Mouse (Mus musculus): ENCODE measurements around the gene 4931428F04Rik.
"Not testable (repeated sequence)": the region's sequence is repeated elsewhere in the genome, so short reads cannot be mapped to it uniquely, and the experiment has no call there.

4931428F04Rik gene

GRCm38 (mm10) chr8:105261326-105261980 lies 28.2 kb downstream of the 4931428F04Rik start:
- no peak for DNase-seq (ENCODE audit: low spot score)

DNA sequence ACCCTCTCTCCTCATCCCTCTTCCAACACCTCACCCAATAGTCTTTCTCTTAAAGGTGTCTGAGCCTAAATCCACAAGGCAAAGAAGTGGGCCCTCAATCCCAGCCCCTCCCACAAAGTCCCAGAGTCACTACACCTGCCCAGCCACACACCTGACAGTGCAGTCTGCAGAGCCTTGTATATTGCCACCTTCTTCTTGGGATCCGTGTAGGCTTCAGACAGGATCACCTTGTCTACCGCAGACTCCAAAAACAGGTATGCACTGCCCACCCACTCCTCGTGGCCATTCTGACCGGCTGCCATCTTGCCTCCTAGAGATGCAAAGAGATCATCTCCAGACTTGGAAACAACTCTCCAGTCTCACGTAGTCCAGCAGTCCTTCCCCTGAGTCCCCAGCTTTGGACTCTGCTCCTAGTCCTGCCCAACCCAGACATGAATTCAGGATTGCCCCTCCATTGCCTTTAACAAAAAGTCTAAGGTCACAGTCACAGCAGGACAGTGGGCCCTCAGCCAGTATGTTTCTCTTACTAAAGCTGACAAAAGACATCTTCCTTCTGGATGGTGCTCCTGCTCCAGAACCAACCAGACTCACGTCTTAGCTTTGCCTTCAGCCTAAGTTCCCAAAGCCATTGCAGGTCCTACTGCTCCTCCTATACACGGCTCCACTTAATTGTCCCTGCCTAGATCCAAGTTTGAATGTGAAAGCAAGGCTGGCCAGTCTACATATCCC lies 29.1 kb downstream of the 4931428F04Rik start:
- DNase-seq (ENCODE audit: low spot score), result no peak

- DNase-seq (ENCODE audit: low spot score), result peak; percentile 65
Observed at GRCm38 (mm10) chr8:105259721-105260320, 29.8 kb downstream of the 4931428F04Rik start.

- no peak for DNase-seq (ENCODE audit: low spot score)
Observed at GRCm38 (mm10) chr8:105258911-105259720, 30.5 kb downstream of the 4931428F04Rik start.

- no peak for DNase-seq (ENCODE audit: low spot score)
Observed at GRCm38 (mm10) chr8:105257318-105258114, 32.1 kb downstream of the 4931428F04Rik start.

DNA sequence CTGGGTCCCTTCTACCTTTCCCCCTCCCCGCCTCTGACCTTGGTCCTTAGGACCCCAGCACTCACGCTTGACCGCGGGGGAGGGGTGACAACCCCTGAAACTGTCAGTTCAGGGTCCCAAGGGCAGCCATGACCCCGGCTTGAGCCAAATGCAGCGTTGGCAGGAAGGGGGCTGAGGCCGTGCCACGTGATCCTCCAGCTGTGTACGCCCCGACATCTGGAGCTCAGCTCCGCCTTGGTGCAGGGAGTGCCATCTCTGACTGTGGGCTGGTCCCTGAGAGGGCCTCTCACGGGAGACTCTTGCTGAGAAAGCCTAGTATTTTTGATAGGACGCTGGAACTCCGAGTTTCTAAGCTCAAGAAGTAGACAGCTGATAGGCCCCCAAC lies 34.7 kb downstream of the 4931428F04Rik start, which contains the start of gene B3gnt9:
TSS of gene B3gnt9 (minus strand) at position 188 of the 385 bp plus-strand sequence.
- DNase-seq (ENCODE audit: low spot score), result peak; percentile 44

DNA sequence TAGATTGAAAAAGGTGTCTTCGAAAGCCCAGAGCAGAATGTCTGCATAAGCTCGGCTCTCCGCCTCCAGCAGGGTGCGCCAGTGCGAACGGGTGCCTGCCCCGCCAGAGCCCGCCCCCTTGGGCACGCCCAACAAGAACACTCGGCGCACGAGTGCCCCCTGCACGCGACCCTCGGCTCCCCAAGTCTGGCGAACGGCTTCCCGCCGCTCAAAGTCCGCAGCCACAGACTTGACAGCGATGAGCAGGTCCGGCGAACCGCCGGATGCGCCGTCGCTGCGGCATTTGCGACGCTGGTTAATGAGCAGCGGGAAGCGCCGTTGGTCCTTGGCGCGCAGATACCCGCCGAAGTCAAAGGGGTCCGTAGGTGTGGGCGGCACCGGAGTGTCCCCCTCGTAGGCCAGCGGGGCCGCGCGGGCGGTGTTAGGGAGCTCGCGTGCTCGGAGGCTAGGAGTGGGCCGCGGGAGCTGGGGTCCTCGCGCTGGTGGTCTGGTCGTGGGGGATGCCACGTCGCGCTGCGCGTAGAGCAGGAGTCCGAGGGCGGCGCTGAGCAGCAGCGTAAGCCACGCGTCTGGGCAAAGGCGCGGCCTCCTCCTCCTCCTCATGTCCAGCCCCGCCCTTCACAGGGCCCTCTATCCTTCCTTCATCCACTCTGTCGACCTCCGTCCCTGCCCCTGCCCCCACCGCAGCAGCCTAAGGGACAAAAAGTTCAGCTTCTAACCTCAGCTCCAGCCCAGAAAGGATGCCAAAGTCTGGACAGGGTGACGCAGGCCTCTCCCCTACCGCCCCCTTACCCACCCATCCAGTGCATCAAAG lies 35.3 kb downstream of the 4931428F04Rik start:
- peak; percentile 81 for DNase-seq (ENCODE audit: low spot score)

DNA sequence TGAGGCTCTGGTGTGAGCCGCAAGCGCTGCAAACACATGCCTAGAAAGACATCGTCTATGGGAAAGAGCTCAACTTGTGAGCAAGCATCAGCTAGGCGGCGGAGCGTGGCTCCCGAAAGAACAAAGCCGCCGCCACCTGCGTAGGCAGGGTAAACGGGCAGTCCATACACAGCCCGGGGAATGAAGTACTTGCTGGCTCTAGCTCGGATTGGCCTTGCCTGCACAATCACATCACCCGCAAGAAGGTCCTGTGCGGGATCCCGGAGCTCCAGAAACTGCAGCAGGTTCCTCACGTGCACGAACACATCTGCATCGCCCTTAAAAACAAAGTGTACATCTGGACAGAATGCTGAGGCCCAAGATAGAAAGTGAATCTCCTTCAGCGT lies 35.9 kb downstream of the 4931428F04Rik start:
- no peak for DNase-seq (ENCODE audit: low spot score)

DNA sequence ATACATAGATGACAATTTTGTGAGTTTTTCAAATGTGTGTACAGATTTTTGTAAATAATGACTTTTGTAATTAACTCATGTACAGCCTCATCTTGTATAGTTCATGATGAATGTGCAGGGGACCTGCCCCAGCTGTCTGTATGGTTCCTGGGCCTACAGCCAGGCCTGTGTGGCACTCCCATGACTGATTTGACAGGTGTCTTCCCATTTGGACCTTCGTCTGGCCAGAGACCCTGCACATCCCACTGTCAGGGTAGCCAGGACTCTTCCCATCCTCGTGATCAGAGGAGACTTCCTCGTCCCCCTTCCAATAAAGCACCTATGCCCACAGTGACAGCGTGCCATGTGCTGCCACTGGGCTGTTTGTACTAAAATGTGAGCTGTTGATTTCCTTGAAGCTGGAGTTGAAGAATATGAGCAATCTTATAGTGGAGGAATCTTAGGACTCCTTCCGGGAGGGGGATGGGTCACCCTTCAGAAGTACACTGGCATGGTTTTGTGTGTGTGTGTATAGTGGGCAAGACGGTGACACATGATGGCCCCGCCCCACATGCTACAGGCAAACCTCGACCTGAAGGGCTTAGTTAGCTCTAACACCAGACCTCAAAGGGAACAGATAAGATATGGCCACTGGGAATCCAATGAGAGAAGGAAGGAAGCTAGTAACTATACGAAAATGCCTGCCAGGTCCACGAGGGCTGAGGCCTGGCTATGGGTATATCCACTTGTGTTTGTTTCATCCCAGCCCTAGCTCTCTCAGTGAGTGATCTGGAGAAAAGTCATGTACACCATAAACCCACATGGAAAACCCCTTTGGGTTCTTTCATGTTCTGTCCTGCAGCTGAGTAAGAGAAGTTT lies 36.8 kb downstream of the 4931428F04Rik start:
- no peak for DNase-seq (ENCODE audit: low spot score)

DNA sequence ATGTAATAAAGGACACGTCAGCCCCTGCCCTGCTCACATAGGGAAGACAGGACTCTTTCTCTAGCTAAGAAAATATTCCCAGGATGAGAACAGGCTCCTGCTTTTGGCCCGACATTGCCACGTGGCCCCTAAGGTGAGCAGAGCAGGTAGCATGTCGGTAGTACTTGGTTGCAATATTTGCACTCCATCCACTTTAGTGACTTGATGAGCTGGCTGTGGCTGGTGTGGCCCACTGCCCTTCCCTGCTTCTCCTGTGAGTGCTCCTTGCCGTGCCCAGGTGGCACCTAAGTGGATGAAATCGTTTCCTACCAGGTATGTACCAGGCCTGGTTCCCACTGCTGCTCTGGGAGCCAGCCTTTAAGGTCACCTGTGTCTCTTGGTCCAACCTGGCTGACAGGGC lies 37.7 kb downstream of the 4931428F04Rik start:
- DNase-seq (ENCODE audit: low spot score), result no peak

- no peak for DNase-seq (ENCODE audit: low spot score)
Observed at GRCm38 (mm10) chr8:105241016-105241415, 48.6 kb downstream of the 4931428F04Rik start.

DNA sequence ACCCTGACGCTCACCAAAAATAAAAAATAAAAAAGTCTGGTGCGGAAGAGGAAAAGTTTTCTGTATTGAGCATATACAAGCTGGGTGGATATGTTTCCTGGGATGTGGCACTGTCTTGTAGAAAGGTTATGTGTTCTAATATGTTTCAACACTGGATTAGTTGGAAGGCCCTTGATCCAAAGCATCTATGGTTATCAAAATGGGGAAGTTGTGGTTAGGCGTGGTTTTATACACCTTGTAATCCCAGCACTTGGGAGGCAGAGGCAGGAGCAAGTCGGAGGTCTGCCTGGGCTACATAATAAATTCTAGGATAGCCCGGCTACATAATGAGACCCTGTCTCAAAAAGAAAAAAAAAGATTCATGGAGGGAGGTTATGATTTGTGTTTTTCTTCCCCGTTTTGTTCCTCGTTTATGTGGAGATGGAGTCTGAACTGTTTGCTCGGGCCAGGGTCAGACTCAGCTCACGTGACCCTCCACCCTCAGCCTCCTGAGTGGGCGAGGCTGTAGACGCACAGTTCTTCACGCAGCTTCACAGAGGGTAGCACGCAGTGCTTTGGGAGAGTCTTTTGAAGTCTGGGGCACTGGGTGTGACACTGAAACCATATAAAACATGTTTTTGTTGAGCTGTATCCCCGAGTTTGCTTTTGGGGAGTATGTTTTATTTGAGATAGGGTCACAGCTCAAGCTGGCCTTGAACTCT lies 52.1 kb downstream of the 4931428F04Rik start:
- no peak for DNase-seq (ENCODE audit: low spot score)

- DNase-seq (ENCODE audit: low spot score), result no peak
Observed at GRCm38 (mm10) chr8:105235206-105235605, 54.5 kb downstream of the 4931428F04Rik start.

DNA sequence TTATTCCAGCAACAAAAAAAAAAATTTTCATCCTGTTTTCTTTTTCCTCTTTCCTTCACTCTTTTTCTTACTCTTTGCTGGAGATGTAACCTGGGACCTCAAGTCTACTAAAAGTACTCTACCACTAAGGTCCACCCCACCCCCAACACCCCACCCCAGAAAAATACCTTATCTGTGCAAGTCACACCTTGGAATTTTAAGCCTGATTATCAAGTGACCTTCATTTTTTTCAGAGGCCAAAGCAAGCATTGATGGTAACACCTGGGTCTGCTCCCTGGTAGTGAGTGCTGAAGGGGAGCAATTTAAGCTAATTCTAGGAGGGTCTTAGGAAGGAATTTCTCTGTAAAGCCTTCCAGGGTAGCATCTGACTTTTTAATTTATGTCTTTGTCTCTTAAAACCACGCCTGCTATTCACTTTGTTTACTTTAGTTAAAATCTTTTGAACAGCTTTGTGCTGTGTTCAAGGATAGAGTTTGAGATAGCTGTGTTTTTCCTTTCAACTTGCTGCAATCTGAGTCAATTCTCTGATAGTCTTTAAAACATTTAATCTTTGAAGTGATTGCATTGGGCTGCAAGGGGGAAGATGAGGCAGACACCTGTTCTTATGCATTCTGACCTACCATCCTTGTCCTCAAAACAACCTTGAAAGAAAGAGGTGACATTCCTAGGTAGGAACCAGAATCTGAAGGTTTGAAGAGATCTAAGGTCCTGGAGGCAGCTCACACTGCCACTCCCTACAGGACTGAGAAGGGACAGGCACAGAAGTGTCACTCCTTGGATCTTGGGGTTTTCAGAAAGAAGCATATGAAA lies 56.3 kb downstream of the 4931428F04Rik start:
- DNase-seq (ENCODE audit: low spot score), result no peak

DNA sequence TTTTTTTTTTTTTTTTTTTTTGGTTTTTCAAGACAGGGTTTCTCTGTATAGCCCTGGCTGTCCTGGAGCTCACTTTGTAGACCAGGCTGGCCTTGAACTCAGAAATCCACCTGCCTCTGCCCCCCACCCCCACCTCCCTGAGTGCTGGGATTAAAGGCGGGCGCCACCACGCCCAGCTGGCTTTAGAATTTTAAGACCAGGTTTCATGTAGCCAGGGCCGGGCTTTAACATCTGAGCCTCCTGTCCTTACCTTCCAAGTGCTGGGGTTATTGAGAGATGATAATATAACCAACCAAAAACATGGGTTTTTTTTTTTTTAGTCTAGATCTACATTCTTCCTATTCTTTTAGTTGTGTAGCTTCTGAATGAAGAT lies 57.4 kb downstream of the 4931428F04Rik start:
- not testable (repeated sequence) for DNase-seq (ENCODE audit: low spot score)

DNA sequence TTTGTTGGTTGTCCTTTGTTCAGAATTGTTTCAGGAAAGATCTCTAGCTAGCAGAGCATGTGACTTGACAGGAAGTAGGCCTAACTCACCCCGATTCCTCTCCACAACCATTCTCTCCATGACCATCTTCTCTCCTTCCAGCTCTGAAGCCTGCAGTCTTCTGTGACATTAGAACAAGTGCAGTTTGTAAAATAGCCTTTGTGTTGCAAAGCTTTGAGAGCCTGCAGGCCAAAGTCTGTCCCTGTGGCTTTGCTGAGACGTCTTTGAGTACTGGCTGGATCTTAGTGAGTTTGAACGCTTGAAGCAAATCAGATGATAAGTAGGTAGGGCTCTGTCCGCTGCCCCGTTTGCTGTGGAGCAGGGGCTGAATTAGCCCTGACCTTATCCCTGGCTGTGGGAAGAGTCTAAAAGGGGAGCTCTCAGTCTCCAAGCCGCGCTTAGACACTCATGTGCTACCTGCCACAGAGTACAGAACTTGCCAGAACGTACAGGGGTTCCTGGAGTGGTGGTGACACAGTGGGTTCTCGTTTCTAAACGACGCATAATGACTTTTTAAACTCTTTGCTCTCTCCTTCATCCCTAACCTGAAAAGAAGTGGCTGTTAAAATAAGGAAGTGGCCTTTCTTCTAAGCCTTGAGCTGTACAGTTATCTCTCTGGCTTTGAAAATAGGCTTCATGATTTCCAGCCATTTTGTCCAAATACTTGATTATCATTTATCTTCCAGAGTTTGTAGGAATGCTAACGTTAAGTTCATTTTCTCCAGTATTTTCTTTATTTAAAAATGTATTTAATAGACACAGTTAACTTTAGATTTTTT lies 58.0 kb downstream of the 4931428F04Rik start:
- no peak for DNase-seq (ENCODE audit: low spot score)
